Mouse (Mus musculus) embryo, embryonic 11 days (tissue): ENCODE data around the gene Rimbp3.

ENCODE experiments used
- DNase-seq: peaks from one replicate; pipeline ENCODE4 v3.0.0-alpha.2; 2015

The Rimbp3 gene

DNA sequence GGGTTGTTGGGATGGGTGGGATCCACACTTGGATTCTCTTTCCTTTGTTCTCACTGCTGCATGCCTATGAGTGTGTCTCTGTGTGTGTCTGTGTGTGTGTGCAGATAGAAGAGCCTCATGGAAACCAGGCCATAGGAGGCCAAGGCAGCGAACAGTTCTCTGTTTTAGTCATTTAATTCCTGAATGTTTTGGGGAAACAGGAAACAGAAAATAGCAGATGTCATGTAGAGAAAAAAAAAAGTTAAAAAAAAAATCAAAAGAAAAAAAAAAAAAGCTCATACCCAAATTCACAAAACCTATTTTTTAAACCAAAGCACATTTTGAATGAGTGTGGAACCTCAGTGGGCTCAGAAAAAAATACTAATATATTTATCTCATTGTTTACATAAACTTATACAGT, 52.9 kb downstream of the Rimbp3 start:
- no peak for DNase-seq
